Mouse (Mus musculus): Measurements from ENCODE around the gene Samd13. TPM values are rescaled to one million over a fixed set of nuclear protein-coding genes. Genes with fewer than 3 reads are reported as not detected.

Samd13 gene
- polyA plus RNA-seq, 1 experiment from 2014 or later = 0.46 TPM

- ATAC-seq (ENCODE audit: insufficient number of reproducible peaks, insufficient read depth, low FRiP score, low read depth) = no peak
- Histone ChIP-seq H3K4me3 (ENCODE audit: low read depth, low read length) (no peak overlapping the region), H3K27ac (ENCODE audit: low read length) (no peak overlapping the region), H3K27me3 (ENCODE audit: control insufficient read depth, insufficient read depth, low read length) (no peaks in the 10 kb centered on the region), H3K4me1 (ENCODE audit: control insufficient read depth, insufficient read depth, low read length) (no peaks in the 10 kb centered on the region), H3K36me3 (ENCODE audit: control insufficient read depth, insufficient read depth, low read length) (no peaks in the 10 kb centered on the region), H3K9me3 (ENCODE audit: control insufficient read depth, low read depth, low read length) (no peaks in the 10 kb centered on the region), H3K4me2 (replicated peaks; ENCODE audit: low read depth, low read length) (no peak overlapping the region), H3K9ac (replicated peaks; ENCODE audit: low read depth, low read length) (no peak overlapping the region)
These were observed 67.4 kb downstream of the Samd13 start for GRCm38 (mm10) chr3:146617946-146618345.

- no peak for ATAC-seq (ENCODE audit: insufficient number of reproducible peaks, insufficient read depth, low FRiP score, low read depth)
- 67% methylated on average over 5 of the region's 5 CpGs for WGBS
- H3K9me3 ChIP-seq (ENCODE audit: control insufficient read depth, low read depth, low read length) = no peaks in the 10 kb centered on the region
These were observed 68.7 kb downstream of the Samd13 start for GRCm38 (mm10) chr3:146616533-146617283.

DNA sequence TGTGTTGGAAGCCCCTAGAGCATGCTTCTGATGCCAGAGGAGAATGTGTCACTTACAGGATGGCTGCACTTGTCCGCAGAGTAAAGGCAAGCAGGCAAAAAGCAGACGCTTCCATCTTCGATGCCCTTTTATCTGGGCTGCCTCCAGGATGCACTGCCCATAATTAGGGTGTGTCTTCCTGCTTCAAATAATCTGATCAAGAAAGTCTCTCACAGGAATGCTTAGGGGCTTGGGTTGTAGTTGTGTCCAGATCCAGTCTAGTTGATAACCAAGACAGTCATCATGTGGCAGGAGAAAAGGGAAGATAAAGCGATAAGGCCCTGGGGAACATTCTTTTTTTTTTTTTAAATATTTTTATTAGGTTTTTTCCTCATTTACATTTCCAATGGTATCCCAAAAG lies 69.9 kb downstream of the Samd13 start, which contains the start of gene Dnase2b:
Gene Dnase2b (minus strand): TSS at position 101 of the 400 bp plus-strand sequence.
- WGBS = 90% methylated on average over 4 of the region's 4 CpGs
- Histone ChIP-seq H3K27me3 (ENCODE audit: control insufficient read depth, insufficient read depth, low read length) (no peaks in the 10 kb centered on the region), H3K27ac (ENCODE audit: low read length) (no peak within 1 kb of the TSS), H3K9me3 (ENCODE audit: control insufficient read depth, low read depth, low read length) (no peaks in the 10 kb centered on the region), H3K4me3 (ENCODE audit: low read depth, low read length) (no peak within 1 kb of the TSS), H3K4me1 (ENCODE audit: control insufficient read depth, insufficient read depth, low read length) (no peaks in the 10 kb centered on the region), H3K9ac (replicated peaks; ENCODE audit: low read depth, low read length) (no peak within 1 kb of the TSS), H3K36me3 (ENCODE audit: control insufficient read depth, insufficient read depth, low read length) (no peaks in the 10 kb centered on the region), H3K4me2 (replicated peaks; ENCODE audit: low read depth, low read length) (no peak within 1 kb of the TSS)
- ATAC-seq (ENCODE audit: insufficient number of reproducible peaks, insufficient read depth, low FRiP score, low read depth) = no peak

More at GRCm38 (mm10) chr3:146616533-146617283, 68.7 kb downstream of the Samd13 start:
- H3K27ac ChIP-seq (ENCODE audit: low read length) = no peak overlapping the region
- no peak overlapping the region for H3K4me3 ChIP-seq (ENCODE audit: low read depth, low read length)
- no peaks in the 10 kb centered on the region for H3K36me3 ChIP-seq (ENCODE audit: control insufficient read depth, insufficient read depth, low read length)
- no peak overlapping the region for H3K9ac ChIP-seq (replicated peaks; ENCODE audit: low read depth, low read length)
- no peaks in the 10 kb centered on the region for H3K27me3 ChIP-seq (ENCODE audit: control insufficient read depth, insufficient read depth, low read length)
- no peak overlapping the region for H3K4me2 ChIP-seq (replicated peaks; ENCODE audit: low read depth, low read length)
- H3K4me1 ChIP-seq (ENCODE audit: control insufficient read depth, insufficient read depth, low read length) = no peaks in the 10 kb centered on the region

DNA sequence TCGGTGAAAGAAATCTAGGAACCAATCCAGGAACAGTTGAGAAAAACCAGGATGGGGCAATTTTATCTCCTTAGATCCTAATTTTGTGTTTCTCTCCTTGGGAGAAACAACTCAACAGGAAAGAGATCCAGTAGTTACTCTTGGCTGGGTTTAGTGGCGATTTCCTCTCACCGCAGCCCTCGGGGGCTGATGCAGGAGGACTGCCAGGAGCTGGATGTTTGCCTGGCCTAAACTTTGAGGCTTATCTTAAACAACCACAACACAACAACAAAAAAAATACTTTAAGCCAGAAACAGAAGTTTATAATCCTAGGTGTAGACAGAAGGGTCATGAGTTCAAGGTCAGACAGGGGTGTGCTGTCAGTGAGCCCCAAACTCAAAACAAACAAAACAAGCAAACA lies 73.6 kb downstream of the Samd13 start:
- Histone ChIP-seq H3K4me2 (replicated peaks; ENCODE audit: low read depth, low read length) (no peak overlapping the region), H3K27ac (ENCODE audit: low read length) (no peak overlapping the region), H3K27me3 (ENCODE audit: control insufficient read depth, insufficient read depth, low read length) (no peaks in the 10 kb centered on the region), H3K4me3 (ENCODE audit: low read depth, low read length) (no peak overlapping the region), H3K9ac (replicated peaks; ENCODE audit: low read depth, low read length) (no peak overlapping the region), H3K9me3 (ENCODE audit: control insufficient read depth, low read depth, low read length) (no peaks in the 10 kb centered on the region), H3K36me3 (ENCODE audit: control insufficient read depth, insufficient read depth, low read length) (no peaks in the 10 kb centered on the region), H3K4me1 (ENCODE audit: control insufficient read depth, insufficient read depth, low read length) (no peaks in the 10 kb centered on the region)
- 82% methylated on average over 4 of the region's 4 CpGs for WGBS
- ATAC-seq (ENCODE audit: insufficient number of reproducible peaks, insufficient read depth, low FRiP score, low read depth) = no peak

GRCm38 (mm10) chr3:146611261-146611660 lies 74.1 kb downstream of the Samd13 start:
- H3K27ac ChIP-seq (ENCODE audit: low read length) = no peak overlapping the region
- H3K4me3 ChIP-seq (ENCODE audit: low read depth, low read length) = no peak overlapping the region
- 79% methylated on average over 4 of the region's 4 CpGs for WGBS
- no peaks in the 10 kb centered on the region for H3K27me3 ChIP-seq (ENCODE audit: control insufficient read depth, insufficient read depth, low read length)
- no peaks in the 10 kb centered on the region for H3K9me3 ChIP-seq (ENCODE audit: control insufficient read depth, low read depth, low read length)
- no peaks in the 10 kb centered on the region for H3K36me3 ChIP-seq (ENCODE audit: control insufficient read depth, insufficient read depth, low read length)
- no peak for ATAC-seq (ENCODE audit: insufficient number of reproducible peaks, insufficient read depth, low FRiP score, low read depth)
- no peak overlapping the region for H3K9ac ChIP-seq (replicated peaks; ENCODE audit: low read depth, low read length)
- H3K4me2 ChIP-seq (replicated peaks; ENCODE audit: low read depth, low read length) = no peak overlapping the region
- H3K4me1 ChIP-seq (ENCODE audit: control insufficient read depth, insufficient read depth, low read length) = no peaks in the 10 kb centered on the region

DNA sequence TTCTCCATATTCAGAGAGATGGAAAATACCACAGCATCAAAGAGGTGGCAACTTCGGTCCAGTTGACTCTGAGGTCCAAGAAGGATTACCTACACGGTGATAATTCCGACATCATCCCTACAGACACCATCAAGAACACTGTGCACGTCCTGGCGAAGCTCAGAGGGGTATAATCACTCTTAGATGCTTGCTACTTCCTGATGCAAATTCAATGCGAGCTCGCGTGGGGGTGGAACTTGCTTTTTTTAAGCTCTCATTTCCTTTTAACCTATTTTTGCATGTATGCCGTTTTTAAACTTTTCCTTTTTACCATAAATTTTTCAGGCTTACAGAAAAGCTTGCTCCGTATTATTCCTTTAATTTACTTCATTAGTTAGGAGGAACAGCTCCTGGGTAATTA lies 75.1 kb downstream of the Samd13 start:
- Histone ChIP-seq H3K27me3 (ENCODE audit: control insufficient read depth, insufficient read depth, low read length) (no peaks in the 10 kb centered on the region), H3K36me3 (ENCODE audit: control insufficient read depth, insufficient read depth, low read length) (no peaks in the 10 kb centered on the region), H3K9me3 (ENCODE audit: control insufficient read depth, low read depth, low read length) (no peaks in the 10 kb centered on the region), H3K9ac (replicated peaks; ENCODE audit: low read depth, low read length) (no peak overlapping the region), H3K4me1 (ENCODE audit: control insufficient read depth, insufficient read depth, low read length) (no peaks in the 10 kb centered on the region), H3K4me2 (replicated peaks; ENCODE audit: low read depth, low read length) (no peak overlapping the region), H3K27ac (ENCODE audit: low read length) (no peak overlapping the region), H3K4me3 (ENCODE audit: low read depth, low read length) (no peak overlapping the region)
- no peak for ATAC-seq (ENCODE audit: insufficient number of reproducible peaks, insufficient read depth, low FRiP score, low read depth)
- 85% methylated on average over 10 of the region's 10 CpGs for WGBS

GRCm38 (mm10) chr3:146607368-146607767 lies 78.0 kb downstream of the Samd13 start:
- Histone ChIP-seq H3K36me3 (ENCODE audit: control insufficient read depth, insufficient read depth, low read length) (no peaks in the 10 kb centered on the region), H3K9ac (replicated peaks; ENCODE audit: low read depth, low read length) (no peak overlapping the region), H3K4me1 (ENCODE audit: control insufficient read depth, insufficient read depth, low read length) (no peaks in the 10 kb centered on the region), H3K4me3 (ENCODE audit: low read depth, low read length) (no peak overlapping the region), H3K4me2 (replicated peaks; ENCODE audit: low read depth, low read length) (no peak overlapping the region), H3K27me3 (ENCODE audit: control insufficient read depth, insufficient read depth, low read length) (no peaks in the 10 kb centered on the region), H3K9me3 (ENCODE audit: control insufficient read depth, low read depth, low read length) (no peaks in the 10 kb centered on the region), H3K27ac (ENCODE audit: low read length) (no peak overlapping the region)
- no peak for ATAC-seq (ENCODE audit: insufficient number of reproducible peaks, insufficient read depth, low FRiP score, low read depth)
- 27% methylated on average over 1 of the region's 1 CpGs for WGBS

GRCm38 (mm10) chr3:146604647-146605046 lies 80.7 kb downstream of the Samd13 start:
- WGBS = 80% methylated on average over 9 of the region's 9 CpGs
- H3K27me3 ChIP-seq (ENCODE audit: control insufficient read depth, insufficient read depth, low read length) = no peaks in the 10 kb centered on the region
- H3K36me3 ChIP-seq (ENCODE audit: control insufficient read depth, insufficient read depth, low read length) = no peaks in the 10 kb centered on the region
- H3K4me2 ChIP-seq (replicated peaks; ENCODE audit: low read depth, low read length) = no peak overlapping the region
- H3K4me3 ChIP-seq (ENCODE audit: low read depth, low read length) = no peak overlapping the region
- no peak for ATAC-seq (ENCODE audit: insufficient number of reproducible peaks, insufficient read depth, low FRiP score, low read depth)
- H3K9me3 ChIP-seq (ENCODE audit: control insufficient read depth, low read depth, low read length) = no peaks in the 10 kb centered on the region
- no peak overlapping the region for H3K9ac ChIP-seq (replicated peaks; ENCODE audit: low read depth, low read length)
- no peaks in the 10 kb centered on the region for H3K4me1 ChIP-seq (ENCODE audit: control insufficient read depth, insufficient read depth, low read length)
- H3K27ac ChIP-seq (ENCODE audit: low read length) = no peak overlapping the region

DNA sequence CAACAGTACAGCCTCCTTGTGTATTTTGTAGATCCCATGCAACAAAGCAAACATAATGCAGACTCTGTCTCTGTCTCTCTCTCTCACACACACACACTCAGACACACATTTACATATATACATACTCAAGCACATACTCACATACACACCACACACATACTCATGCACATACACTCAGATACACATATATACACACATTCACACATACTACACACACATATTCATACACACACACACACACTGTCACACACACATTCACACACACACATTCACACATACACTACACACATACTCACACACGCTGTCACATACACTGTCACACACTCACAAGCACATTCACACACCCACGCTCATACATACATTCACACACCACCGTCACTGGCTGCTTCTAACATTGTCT lies 82.9 kb downstream of the Samd13 start:
- ATAC-seq (ENCODE audit: insufficient number of reproducible peaks, insufficient read depth, low FRiP score, low read depth) = no peak
- Histone ChIP-seq H3K27ac (ENCODE audit: low read length) (no peak overlapping the region), H3K9ac (replicated peaks; ENCODE audit: low read depth, low read length) (no peak overlapping the region), H3K9me3 (ENCODE audit: control insufficient read depth, low read depth, low read length) (no peaks in the 10 kb centered on the region), H3K36me3 (ENCODE audit: control insufficient read depth, insufficient read depth, low read length) (no peaks in the 10 kb centered on the region), H3K4me3 (ENCODE audit: low read depth, low read length) (no peak overlapping the region), H3K4me1 (ENCODE audit: control insufficient read depth, insufficient read depth, low read length) (no peaks in the 10 kb centered on the region), H3K4me2 (replicated peaks; ENCODE audit: low read depth, low read length) (no peak overlapping the region), H3K27me3 (ENCODE audit: control insufficient read depth, insufficient read depth, low read length) (no peaks in the 10 kb centered on the region)
- 93% methylated on average over 3 of the region's 3 CpGs for WGBS

Measured in stomach, embryonic 14.5 days (tissue).